Mouse (Mus musculus) olfactory bulb, adult 2 months (tissue): ENCODE results near the gene Pdpn.

Source experiments
- CTCF ChIP-seq: fragments of 200-500 bp; IDR thresholded peaks from 2 replicates; pipeline ENCODE4 v1.5.1; 2012; ENCODE audit warnings: low read depth, mild to moderate bottlenecking, low read length, moderate library complexity; ENCODE audit not compliant: insufficient read depth
- POLR2A ChIP-seq: fragments of 200-500 bp; IDR thresholded peaks from 2 replicates; pipeline ENCODE4 v1.6.1; 2012; ENCODE audit warnings: mild to moderate bottlenecking, low read depth, low read length, moderate library complexity; ENCODE audit not compliant: insufficient read depth

GRCm38 (mm10) chr4:143248050-143248449 lies 51.3 kb downstream of the Pdpn start:
- TF ChIP-seq POLR2A (no peak), CTCF (no peak)
